ENCODE assay signal across 13 mouse cellular contexts in the genomic region with DNA sequence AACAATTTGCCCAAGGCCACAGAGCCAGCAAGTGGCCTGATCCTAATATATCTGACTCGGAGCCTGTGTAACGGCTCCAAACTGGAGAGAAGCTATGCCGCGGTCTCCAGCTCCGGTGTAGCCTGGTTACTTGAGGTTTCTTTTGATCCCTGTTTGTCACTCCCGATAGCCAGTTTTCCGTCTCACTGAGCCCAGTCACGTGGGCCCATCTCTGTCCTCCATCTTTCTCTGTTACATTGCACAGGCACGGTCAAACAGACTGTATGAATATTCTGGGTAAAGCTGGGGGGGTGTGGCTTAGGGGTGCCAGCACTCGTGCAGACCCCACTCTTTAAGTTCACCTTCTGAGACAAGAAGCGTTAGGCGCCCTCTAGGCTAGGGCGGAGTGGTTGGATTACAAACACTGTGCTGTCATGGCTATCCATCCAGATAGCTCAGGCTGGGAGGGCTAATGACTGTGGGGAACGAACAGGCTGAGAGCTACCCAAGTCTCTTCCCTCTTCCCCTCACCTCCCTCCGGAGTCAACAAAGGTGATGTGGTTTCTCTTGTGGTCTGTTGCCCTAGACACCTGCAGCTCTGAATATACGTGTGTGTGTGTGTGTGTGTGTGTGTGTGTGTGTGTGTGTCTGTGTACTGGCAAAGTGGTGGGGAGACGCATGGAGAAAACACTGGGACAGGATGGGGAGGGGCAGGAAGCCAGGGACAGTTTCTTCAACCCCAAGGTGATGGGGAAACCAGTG. TPM values are rescaled to one million over a fixed set of nuclear protein-coding genes. Genes with fewer than 3 reads are reported as not detected.
DNase-seq lines count a peak whose midpoint lies in the region; ATAC-seq and TF ChIP-seq lines count a peak whose summit lies in the region.
"Had no signal": no experiment of that assay in that cellular context is flagged by ENCODE, and none has a peak within 500 bp of the region (broad histone marks: within the 10 kb centered on the region; RNA-seq: fewer than 3 reads in every experiment).

No protein-coding gene starts in this region.

- peak overlapping the region; percentile 45; the same call in 1 of the 2 replicates for H3K27ac ChIP-seq in hindbrain, embryonic 10.5 days
- H3K27ac ChIP-seq in hindbrain, embryonic 12.5 days: no peak overlapping the region
- peak overlapping the region; percentile 3; the same call in 1 of the 2 replicates for H3K27ac ChIP-seq in small intestine, adult 2 months (ENCODE audit: insufficient read depth, low read depth, low read length)
- H3K27ac ChIP-seq in forebrain, postnatal 0 days (ENCODE audit: low read depth, low read length): no peak overlapping the region
- H3K27ac ChIP-seq: forebrain, embryonic 13.5 days had no signal

- TF ChIP-seq CTCF in small intestine, adult 2 months (IDR thresholded peaks at IDR 0.05; ENCODE audit: extremely low read depth, insufficient read length, insufficient replicate concordance, low read depth, low read length): no peak
- no peak for TF ChIP-seq CTCF in forebrain, postnatal 0 days (IDR thresholded peaks at IDR 0.05; ENCODE audit: low read depth)

- no peak for TF ChIP-seq POLR2A in small intestine, adult 2 months (IDR thresholded peaks at IDR 0.05; ENCODE audit: low read depth, low read length)

- H3K9me3 ChIP-seq in hindbrain, embryonic 10.5 days: no peaks in the 10 kb centered on the region
- H3K9me3 ChIP-seq in hindbrain, embryonic 12.5 days (replicated peaks): no peaks in the 10 kb centered on the region
- H3K9me3 ChIP-seq in forebrain, postnatal 0 days (ENCODE audit: low read length): no peaks in the 10 kb centered on the region
- H3K9me3 ChIP-seq: forebrain, embryonic 13.5 days had no signal

- H3K36me3 ChIP-seq in hindbrain, embryonic 10.5 days: no peaks in the 10 kb centered on the region
- H3K36me3 ChIP-seq in hindbrain, embryonic 12.5 days: no peaks in the 10 kb centered on the region
- no peaks in the 10 kb centered on the region for H3K36me3 ChIP-seq in small intestine, adult 2 months (ENCODE audit: control insufficient read depth, insufficient read depth, low read length)
- H3K36me3 ChIP-seq in forebrain, postnatal 0 days (ENCODE audit: insufficient read depth): no peaks in the 10 kb centered on the region

- no peak for DNase-seq in hindbrain, embryonic 10.5 days (ENCODE audit: low spot score)
- peak; percentile 85 for DNase-seq in CD4-positive helper T cell, adult 2 months (ENCODE audit: low read depth, low spot score)
- no peak for DNase-seq in forebrain, postnatal 0 days
- DNase-seq in frontal cortex, postnatal 36 days (ENCODE audit: low spot score in 2 of 2): no peak
- DNase-seq: adrenal gland, postnatal 14 days; cerebellum, adult 11 months; embryo, embryonic 11 days; gastrocnemius, postnatal 36 days; layer of hippocampus, adult 9-11 months had no signal

- peaks cover 67% of the 10 kb centered on the region for H3K4me1 ChIP-seq in hindbrain, embryonic 10.5 days (replicated peaks)
- H3K4me1 ChIP-seq in hindbrain, embryonic 12.5 days: peaks cover 33% of the 10 kb centered on the region
- peaks cover 35% of the 10 kb centered on the region for H3K4me1 ChIP-seq in small intestine, adult 2 months (ENCODE audit: control insufficient read depth, insufficient read depth, insufficient read length, low read length)
- 0 out of 2 replicates have a peak, but pooled peaks cover 7% of the 10 kb centered on the region for H3K4me1 ChIP-seq in forebrain, postnatal 0 days (ENCODE audit: insufficient read depth)

- no peak overlapping the region for H3K9ac ChIP-seq in hindbrain, embryonic 12.5 days
- no peak overlapping the region for H3K9ac ChIP-seq in forebrain, postnatal 0 days
- H3K9ac ChIP-seq: forebrain, embryonic 13.5 days had no signal

- no peak overlapping the region for H3K4me3 ChIP-seq in hindbrain, embryonic 10.5 days
- no peak overlapping the region for H3K4me3 ChIP-seq in hindbrain, embryonic 12.5 days
- no peak overlapping the region for H3K4me3 ChIP-seq in small intestine, adult 2 months (ENCODE audit: low read depth, low read length)
- no peak overlapping the region for H3K4me3 ChIP-seq in forebrain, postnatal 0 days (ENCODE audit: low read depth, low read length)
- H3K4me3 ChIP-seq: forebrain, embryonic 13.5 days had no signal

- H3K4me2 ChIP-seq in hindbrain, embryonic 12.5 days (replicated peaks): no peak overlapping the region
- no peak overlapping the region for H3K4me2 ChIP-seq in forebrain, postnatal 0 days (ENCODE audit: low read depth)
- H3K4me2 ChIP-seq: forebrain, embryonic 13.5 days had no signal

- no peak for ATAC-seq in hindbrain, embryonic 12.5 days (ENCODE audit: low FRiP score)
- ATAC-seq in CD4-positive, CD25-positive, alpha-beta regulatory T cell, adult 4 months: peak; percentile 53
- ATAC-seq in forebrain, postnatal 0 days: no peak
- ATAC-seq: forebrain, embryonic 13.5 days had no signal

- H3K27me3 ChIP-seq in hindbrain, embryonic 10.5 days (ENCODE audit: insufficient read depth, poor library complexity, severe bottlenecking): peaks cover 15% of the 10 kb centered on the region
- H3K27me3 ChIP-seq in hindbrain, embryonic 12.5 days: peaks cover 7% of the 10 kb centered on the region; the same call in 1 of the 2 replicates
- no peaks in the 10 kb centered on the region for H3K27me3 ChIP-seq in small intestine, adult 2 months (ENCODE audit: control insufficient read depth, insufficient read depth, low read length)
- H3K27me3 ChIP-seq in forebrain, postnatal 0 days (ENCODE audit: insufficient read depth, low read length): no peaks in the 10 kb centered on the region

- whole genome bisulfite sequencing in hindbrain, embryonic 10.5 days: 53% methylated on average over 17 of the region's 17 CpGs
- 48% methylated on average over 17 of the region's 17 CpGs for WGBS in hindbrain, embryonic 12.5 days
- WGBS in small intestine, adult 2 months: 81% methylated on average over 17 of the region's 17 CpGs
- WGBS in forebrain, postnatal 0 days: 48% methylated on average over 17 of the region's 17 CpGs

RNA-seq across cellular contexts. Expression of gene Hdac7, which starts 8.0 kb away (rescaled TPM):
- 25.7 and 32.7 TPM in 2 replicates for polyA plus RNA-seq in hindbrain, embryonic 10.5 days (2016; fragmentation: Nextera tagmentation; extraction: Ambion mirVana)
- polyA plus RNA-seq in hindbrain, embryonic 12.5 days (2016; fragmentation: Nextera tagmentation; extraction: Ambion mirVana): 26.7 and 29.1 TPM in 2 replicates
- 10 to 100 TPM; 68.2 to 74.2 TPM for polyA plus RNA-seq in CD4-positive, CD25-positive, alpha-beta regulatory T cell, adult 4 months (2017; shearing (Covaris generic))
- polyA plus RNA-seq in small intestine, adult 2 months (2012; rRNA removed): 21.3 and 29.9 TPM in 2 replicates
- total RNA-seq in forebrain, postnatal 0 days (2014; rRNA removed): 20.7 and 29.4 TPM in 2 replicates
- polyA plus RNA-seq in forebrain, postnatal 0 days (2015; fragmentation: Nextera tagmentation; extraction: Ambion mirVana): 16.2 and 21.6 TPM in 2 replicates

RNA-seq across cellular contexts. Expression of gene Slc48a1, which starts 58.0 kb away (rescaled TPM):
- 28.8 and 31.3 TPM in 2 replicates for polyA plus RNA-seq in hindbrain, embryonic 10.5 days (2016; fragmentation: Nextera tagmentation; extraction: Ambion mirVana)
- polyA plus RNA-seq in hindbrain, embryonic 12.5 days (2016; fragmentation: Nextera tagmentation; extraction: Ambion mirVana): 41.6 and 43.3 TPM in 2 replicates
- 10 to 100 TPM; 33.9 to 37.1 TPM for polyA plus RNA-seq in CD4-positive, CD25-positive, alpha-beta regulatory T cell, adult 4 months (2017; shearing (Covaris generic))
- polyA plus RNA-seq in small intestine, adult 2 months (2012; rRNA removed): 20.8 and 22.1 TPM in 2 replicates
- total RNA-seq in forebrain, postnatal 0 days (2014; rRNA removed): 40.2 and 56.4 TPM in 2 replicates
- polyA plus RNA-seq in forebrain, postnatal 0 days (2015; fragmentation: Nextera tagmentation; extraction: Ambion mirVana): 123 and 135 TPM in 2 replicates

Comparison
In these comparisons a context has a peak if more than half of its experiments do, and no peak if none do; other contexts are left out.
1. H3K27ac ChIP-seq: peak in hindbrain, embryonic 10.5 days (single experiment) and small intestine, adult 2 months (single experiment); none in hindbrain, embryonic 12.5 days (single experiment) and forebrain, postnatal 0 days (single experiment).